In genomic region chr8:126662151-126662550, GRCm38 (mm10) we compare ENCODE assay signal across 8 mouse cellular contexts.
A peak's percentile ranks its signal among the peaks of the same experiment; 100 is the strongest.
DNase-seq lines count a peak whose midpoint lies in the region; ATAC-seq lines count a peak whose summit lies in the region.

No protein-coding gene starts in this region.

- H3K9ac ChIP-seq in stomach, embryonic 15.5 days, result no peak overlapping the region

- WGBS in stomach, embryonic 15.5 days, result 31% methylated on average over 5 of the region's 5 CpGs

- no peaks in the 10 kb centered on the region for H3K27me3 ChIP-seq in stomach, embryonic 15.5 days (replicated peaks)

- no peak for ATAC-seq in stomach, embryonic 15.5 days (ENCODE audit: insufficient read depth, low FRiP score, low read depth)

- H3K27ac ChIP-seq in stomach, embryonic 15.5 days, result peak overlapping the region; percentile 88

- peak; percentile 31 for DNase-seq in cerebellum, adult 9-10 months
- DNase-seq in cerebellum, adult 18-20 months, result no peak
- DNase-seq in ovary, postnatal 36 days (ENCODE audit: low spot score), result peak; percentile 34
- DNase-seq in ovary, adult 18-20 months (ENCODE audit: low spot score), result no peak
- DNase-seq in kidney, postnatal 10 days, result peak; percentile 45
- no peak for DNase-seq in cerebellum, postnatal 4 days (ENCODE audit: low spot score in 2 of 2)
- no peak for DNase-seq in embryo, embryonic 10 days (ENCODE audit: low spot score)

- no peak overlapping the region for H3K4me3 ChIP-seq in stomach, embryonic 15.5 days (replicated peaks)

- H3K9me3 ChIP-seq in stomach, embryonic 15.5 days, result no peaks in the 10 kb centered on the region

- no peaks in the 10 kb centered on the region for H3K36me3 ChIP-seq in stomach, embryonic 15.5 days

- peaks cover 67% of the 10 kb centered on the region for H3K4me1 ChIP-seq in stomach, embryonic 15.5 days

- no peak overlapping the region for H3K4me2 ChIP-seq in stomach, embryonic 15.5 days

Comparison
In these comparisons a context has a peak if more than half of its experiments do, and no peak if none do; other contexts are left out.
1. DNase-seq: peak in cerebellum, adult 9-10 months (single experiment), ovary, postnatal 36 days (single experiment) and kidney, postnatal 10 days (single experiment); none in cerebellum, adult 18-20 months (0 of 2), ovary, adult 18-20 months (single experiment), cerebellum, postnatal 4 days (0 of 2) and embryo, embryonic 10 days (single experiment).